Mouse (Mus musculus) cortical plate, adult 2 months (tissue): Measurements from ENCODE around the gene Hist3h2a. TPM values are rescaled to one million over a fixed set of nuclear protein-coding genes. Genes with fewer than 3 reads are reported as not detected.
A peak's percentile ranks its signal among the peaks of the same experiment; 100 is the strongest.

Experiments used
- H3K27ac ChIP-seq: fragments of 200-500 bp; 2 replicates; pipeline ENCODE4 v1.5.1; 2012; ENCODE audit warnings: low read length, control low read depth, inconsistent platforms; ENCODE audit not compliant: insufficient read depth
- H3K4me1 ChIP-seq: fragments of 200-500 bp; 2 replicates; pipeline ENCODE4 v1.6.1; 2011; ENCODE audit warnings: low read length; ENCODE audit not compliant: control insufficient read depth, insufficient read depth
- H3K4me3 ChIP-seq: fragments of 200-500 bp; 2 replicates; pipeline ENCODE4 v1.5.1; 2011; ENCODE audit warnings: mild to moderate bottlenecking, low read length, control low read depth; ENCODE audit not compliant: insufficient read depth
- CTCF ChIP-seq: fragments of 200-500 bp; IDR thresholded peaks from 2 replicates; pipeline ENCODE4 v1.5.1; 2011; ENCODE audit warnings: mild to moderate bottlenecking, control low read depth, low read length; ENCODE audit not compliant: insufficient read depth; ENCODE audit errors: extremely low read depth
- POLR2A ChIP-seq: fragments of 200-500 bp; IDR thresholded peaks from 2 replicates; pipeline ENCODE4 v1.6.1; 2011; ENCODE audit warnings: mild to moderate bottlenecking, low read length, control low read depth; ENCODE audit not compliant: insufficient read depth; ENCODE audit errors: extremely low read depth
- polyA plus RNA-seq: library from polyadenylated mRNA; depleted of rRNA; stranded (reverse); fragments of >200 nt; gene quantifications from 2 replicates; pipeline ENCODE4 v1.2.3, GENCODE M21; 2012; rRNA removed

The Hist3h2a gene
- polyA plus RNA-seq, 1 experiment = 40.1 TPM

DNA sequence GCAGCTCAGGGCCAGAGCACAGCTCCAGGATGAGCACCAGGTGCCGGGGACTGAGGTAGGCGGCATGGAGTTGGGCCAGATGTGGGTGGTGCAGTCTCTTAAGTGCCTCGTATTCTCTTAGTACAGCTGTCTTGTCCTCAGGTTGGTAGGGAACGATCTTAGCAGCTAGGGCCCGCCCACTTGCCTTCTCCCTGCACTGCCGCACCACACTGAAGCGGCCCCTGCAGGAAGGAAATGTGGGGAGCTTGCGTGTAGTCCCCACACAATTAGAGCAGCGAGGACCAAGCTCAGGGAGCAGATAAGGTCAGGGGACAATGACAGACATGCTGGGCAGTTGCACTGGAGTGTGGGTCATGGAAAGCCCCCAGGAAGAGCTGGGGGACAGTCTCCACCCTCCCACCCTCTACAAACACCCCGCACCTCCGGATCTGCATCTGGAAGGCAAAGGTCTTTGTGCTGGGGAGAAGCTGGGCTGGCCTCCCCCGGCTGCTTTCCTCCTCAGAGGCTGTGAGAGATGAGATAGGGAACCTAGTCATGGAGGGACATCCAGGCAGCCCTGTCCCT lies 41.4 kb downstream of the Hist3h2a start:
- H3K4me3 ChIP-seq = no peak overlapping the region
- 0 out of 2 replicates have a peak, but pooled peaks have one; percentile 8 for TF ChIP-seq CTCF
- no peak for TF ChIP-seq POLR2A
- H3K27ac ChIP-seq = no peak overlapping the region
- H3K4me1 ChIP-seq = peaks cover 1% of the 10 kb centered on the region; the same call in 1 of the 2 replicates

DNA sequence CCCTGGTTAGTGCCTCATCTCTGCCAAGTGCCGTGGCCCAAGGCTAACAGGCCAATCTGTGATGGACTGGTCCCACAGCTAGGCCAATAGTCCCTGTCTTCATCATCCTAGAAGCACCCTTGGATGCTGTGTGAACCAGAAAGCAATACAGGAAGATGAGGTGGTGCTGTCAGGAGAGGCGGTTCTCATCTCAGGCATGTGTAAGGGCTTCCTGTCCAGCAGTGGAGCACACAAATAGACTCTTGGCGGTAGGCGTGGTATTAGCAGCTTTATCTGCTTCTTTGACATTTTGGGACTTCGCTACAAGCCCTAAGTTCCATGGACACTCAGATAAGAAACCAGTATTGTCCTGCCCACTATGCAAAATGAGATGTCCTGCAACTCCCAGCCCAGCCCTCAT lies 43.1 kb downstream of the Hist3h2a start:
- H3K27ac ChIP-seq = no peak overlapping the region
- TF ChIP-seq CTCF = no peak
- no peak for TF ChIP-seq POLR2A
- H3K4me1 ChIP-seq = peaks cover 1% of the 10 kb centered on the region; the same call in 1 of the 2 replicates
- H3K4me3 ChIP-seq = no peak overlapping the region

DNA sequence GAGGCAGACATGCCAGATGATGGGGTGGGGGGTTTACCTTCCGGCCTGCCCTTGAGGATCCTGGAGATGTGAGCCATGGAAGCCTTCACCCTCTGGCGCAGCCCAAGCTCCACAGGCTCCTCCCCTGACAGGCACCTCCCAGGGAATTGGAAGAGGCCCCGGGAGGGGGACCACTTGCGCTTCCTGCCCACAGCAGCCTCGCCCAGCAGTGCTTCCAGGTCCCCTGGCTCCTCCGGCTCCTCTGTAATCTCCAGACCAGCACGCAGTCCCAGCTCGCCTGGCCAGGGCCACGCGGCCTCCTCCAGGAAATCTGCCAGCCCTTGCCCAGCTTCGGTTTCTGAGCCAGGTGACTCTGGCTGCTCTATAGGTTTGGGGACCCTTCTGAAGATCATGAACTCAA lies 44.7 kb downstream of the Hist3h2a start:
- Histone ChIP-seq H3K4me1 (peaks cover 1% of the 10 kb centered on the region; the same call in 1 of the 2 replicates), H3K27ac (no peak overlapping the region), H3K4me3 (no peak overlapping the region)
- TF ChIP-seq CTCF = no peak
- no peak for TF ChIP-seq POLR2A

DNA sequence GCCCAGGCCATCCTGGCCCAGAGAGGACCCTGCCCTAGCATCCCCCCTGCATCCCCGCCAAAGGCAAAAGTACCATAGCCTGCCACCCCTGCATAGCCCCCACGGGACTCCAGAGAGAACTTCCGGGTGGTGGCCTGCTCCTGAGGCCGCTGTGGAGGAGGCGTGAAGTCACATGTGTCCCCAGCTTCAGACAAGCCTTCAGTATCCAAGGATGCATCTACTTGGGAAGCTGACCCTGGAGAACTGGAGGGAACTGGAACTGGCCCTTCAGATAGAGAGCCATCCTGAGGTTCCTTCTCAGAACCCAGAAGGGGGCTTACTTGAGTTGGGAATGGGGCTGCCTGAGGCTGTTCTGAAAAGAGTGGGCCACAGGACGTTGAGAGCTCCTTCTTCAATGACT lies 45.3 kb downstream of the Hist3h2a start:
- TF ChIP-seq POLR2A (no peak), CTCF (no peak)
- H3K4me1 ChIP-seq = peaks cover 1% of the 10 kb centered on the region; the same call in 1 of the 2 replicates
- H3K4me3 ChIP-seq = no peak overlapping the region
- H3K27ac ChIP-seq = no peak overlapping the region

DNA sequence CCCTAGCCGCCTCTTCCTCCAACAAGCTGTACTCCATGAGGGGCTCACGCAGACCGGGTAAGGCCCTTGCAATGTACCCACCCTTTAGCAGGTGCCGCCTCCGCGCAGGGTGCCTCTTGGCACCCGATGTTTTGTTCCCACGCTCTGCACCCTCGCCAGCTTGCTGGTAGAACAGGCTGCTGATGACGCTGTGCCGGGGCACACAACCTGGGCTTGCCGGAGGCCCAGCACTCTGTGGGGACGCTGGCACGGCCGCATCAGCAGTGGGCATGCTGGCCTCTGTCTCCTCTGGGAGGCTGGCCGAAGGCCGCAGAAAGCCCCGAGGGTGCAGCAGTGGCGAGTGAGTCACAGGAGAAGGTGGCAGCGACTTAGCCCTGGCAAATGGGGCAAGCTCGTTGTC lies 46.1 kb downstream of the Hist3h2a start:
- H3K27ac ChIP-seq = no peak overlapping the region
- TF ChIP-seq POLR2A (no peak), CTCF (no peak)
- no peaks in the 10 kb centered on the region; the same call in 1 of the 2 replicates for H3K4me1 ChIP-seq
- no peak overlapping the region for H3K4me3 ChIP-seq

DNA sequence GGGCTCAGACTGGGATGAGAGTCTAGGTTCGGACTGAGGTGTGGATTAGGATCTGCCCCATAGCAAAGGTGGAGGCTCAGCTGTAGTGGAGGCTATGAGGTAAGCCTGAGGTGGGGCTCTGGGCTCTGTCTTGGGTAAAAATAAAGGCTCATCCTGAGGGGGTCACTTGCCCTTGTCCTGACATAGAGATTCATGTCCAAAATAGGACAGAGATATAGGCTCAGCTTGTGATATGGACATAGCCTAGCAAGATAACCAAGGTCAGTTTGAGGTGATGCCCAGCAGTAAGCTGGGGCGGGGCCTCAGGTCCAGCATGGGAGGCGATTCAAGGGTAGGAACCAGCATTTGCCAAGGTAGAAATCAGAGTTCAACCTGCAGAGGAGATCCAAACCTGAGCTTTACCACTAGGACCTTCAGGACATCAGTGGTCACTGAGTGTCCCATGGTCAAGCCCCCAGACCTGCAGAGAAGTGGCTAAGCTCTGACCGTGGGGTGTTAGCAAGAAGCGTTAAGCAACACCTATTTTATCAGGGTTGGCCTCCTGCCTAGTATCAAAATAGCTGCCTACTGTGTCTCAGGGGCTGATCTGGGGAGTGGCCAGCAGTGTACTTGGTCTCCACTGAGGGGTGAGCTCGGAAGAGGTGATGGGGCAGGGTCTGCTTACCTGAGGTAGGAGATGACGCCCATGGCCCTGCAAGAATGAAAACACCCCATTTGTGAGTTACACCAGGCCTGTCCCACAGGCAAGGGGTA lies 48.0 kb downstream of the Hist3h2a start:
- H3K4me1 ChIP-seq = no peaks in the 10 kb centered on the region
- no peak overlapping the region for H3K4me3 ChIP-seq
- H3K27ac ChIP-seq = no peak overlapping the region
- no peak for TF ChIP-seq CTCF
- TF ChIP-seq POLR2A = no peak

Other genes starting within 250 kb of the Hist3h2a start
- not detected in 2 replicates for gene Olfr318, start 230.7 kb upstream of the Hist3h2a start, polyA plus RNA-seq
- 0.21 and 0.27 TPM in 2 replicates for gene Olfr317, start 215.5 kb upstream of the Hist3h2a start, polyA plus RNA-seq
- 1.6 and 2.3 TPM in 2 replicates for gene Olfr316, start 202.0 kb upstream of the Hist3h2a start, polyA plus RNA-seq
- not detected in 2 replicates for gene Olfr315, start 181.5 kb upstream of the Hist3h2a start, polyA plus RNA-seq
- gene Olfr314, start 171.7 kb upstream of the Hist3h2a start, polyA plus RNA-seq = not detected in 2 replicates
- 1.7 and 2.2 TPM in 2 replicates for gene Fam183b, start 152.7 kb upstream of the Hist3h2a start, polyA plus RNA-seq
- not detected in 2 replicates for gene Olfr313, start 139.7 kb upstream of the Hist3h2a start, polyA plus RNA-seq
- gene Olfr312, start 125.4 kb upstream of the Hist3h2a start, polyA plus RNA-seq = not detected in 2 replicates
- gene Olfr311, start 115.4 kb upstream of the Hist3h2a start, polyA plus RNA-seq = 0.06 TPM in 1 of 2 replicates, not detected in the other
- 18.2 and 21.5 TPM in 2 replicates for gene Gm12258, start 107.5 kb upstream of the Hist3h2a start, polyA plus RNA-seq
- 5.7 and 5.9 TPM in 2 replicates for gene 2810021J22Rik, start 87.5 kb upstream of the Hist3h2a start, polyA plus RNA-seq
- 5.6 and 6.0 TPM in 2 replicates for gene Zfp39, start 50.5 kb upstream of the Hist3h2a start, polyA plus RNA-seq
- not detected in 2 replicates for gene Btnl10, start 36.8 kb upstream of the Hist3h2a start, polyA plus RNA-seq
- gene Rnf187, start 15.8 kb upstream of the Hist3h2a start, polyA plus RNA-seq = 567 and 588 TPM in 2 replicates
- gene Hist3h2ba, start 5.8 kb upstream of the Hist3h2a start, polyA plus RNA-seq = 101 and 112 TPM in 2 replicates
- gene Trim17, start within 50 bp of the Hist3h2a start, polyA plus RNA-seq = 6.6 and 7.4 TPM in 2 replicates
- 25.9 and 26.7 TPM in 2 replicates for gene Trim11, start 23.4 kb downstream of the Hist3h2a start, polyA plus RNA-seq
- gene Obscn, start 181.7 kb downstream of the Hist3h2a start, polyA plus RNA-seq = 2.2 TPM in 2 replicates
- gene Iba57, start 209.1 kb downstream of the Hist3h2a start, polyA plus RNA-seq = 5.0 and 6.2 TPM in 2 replicates
- gene Gjc2, start 228.5 kb downstream of the Hist3h2a start, polyA plus RNA-seq = 24.8 and 32.3 TPM in 2 replicates
- gene Guk1, start 237.5 kb downstream of the Hist3h2a start, polyA plus RNA-seq = 278 and 287 TPM in 2 replicates
- gene Mrpl55, start 247.8 kb downstream of the Hist3h2a start, polyA plus RNA-seq = 53.6 and 57.1 TPM in 2 replicates